Mouse (Mus musculus) adrenal gland, adult 2 months (tissue): ENCODE measurements around the gene Asb14. TPM values are rescaled to one million over a fixed set of nuclear protein-coding genes. Genes with fewer than 3 reads are reported as not detected.
"Not testable (repeated sequence)": the region's sequence is repeated elsewhere in the genome, so short reads cannot be mapped to it uniquely, and the experiment has no call there.

Source experiments
- DNase-seq: peaks from one replicate; pipeline ENCODE4 v3.0.0; 2021
- long read RNA-seq: library from polyadenylated mRNA; stranded (forward); transcript quantifications from one replicate; pipeline ENCODE4 v2.0.0, GENCODE M21; 2021
- polyA plus RNA-seq: library from polyadenylated mRNA; depleted of rRNA; stranded (reverse); fragments of >200 nt; gene quantifications from 2 replicates; pipeline ENCODE4 v1.2.3, GENCODE M21; 2012; rRNA removed
- total RNA-seq, 2 experiments: library from RNA; stranded (reverse); gene quantifications; 2 replicates each; pipeline ENCODE4 v1.2.3; 2021

Asb14 gene
- total RNA-seq: not detected
- not detected in 2 replicates for polyA plus RNA-seq
- long read RNA-seq: 0 reads

DNA sequence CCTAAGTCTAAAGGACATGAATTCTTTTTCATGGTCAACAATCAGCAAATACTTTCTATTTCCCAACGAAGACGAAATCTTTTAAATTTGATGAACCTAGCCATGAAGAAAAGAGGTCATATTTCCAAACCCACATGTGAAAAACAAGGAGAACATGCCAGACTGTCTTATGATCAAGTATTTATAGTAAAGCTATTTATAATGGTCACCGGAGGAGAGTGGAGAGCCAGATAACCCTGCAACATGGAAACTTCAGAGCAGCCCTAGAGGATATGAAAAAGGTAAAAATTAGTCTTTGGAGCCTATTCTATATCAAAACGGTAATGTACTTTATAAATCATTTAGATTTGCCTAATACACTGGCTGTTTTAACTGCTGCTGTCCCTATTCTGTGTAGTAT, at the start of gene Asb14:
TSS of gene Asb14 (plus strand) at position 166 of the 400 bp plus-strand sequence.
- DNase-seq: no peak

GRCm38 (mm10) chr14:26853053-26853452, 41.3 kb upstream of the Asb14 start:
- DNase-seq: no peak

DNA sequence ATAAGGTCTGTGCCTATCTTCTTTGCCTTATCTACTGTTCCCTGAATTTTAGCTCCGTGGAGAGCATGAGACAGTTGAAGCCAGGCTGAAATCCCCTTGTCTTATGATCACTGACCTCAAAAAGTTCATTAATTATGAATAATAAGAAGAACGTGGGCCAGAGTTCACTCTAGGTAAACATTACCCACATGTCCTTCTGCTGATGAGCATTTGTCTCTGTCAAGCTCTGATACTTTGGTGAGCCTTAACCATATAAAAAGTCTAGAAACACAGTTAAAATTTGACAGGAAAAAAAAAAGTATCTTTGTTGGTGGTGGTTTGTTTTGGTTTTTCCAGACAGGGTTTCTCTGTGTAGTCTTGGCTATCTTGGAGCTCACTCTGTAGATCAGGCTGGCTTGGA, 40.3 kb upstream of the Asb14 start:
- no peak for DNase-seq

DNA sequence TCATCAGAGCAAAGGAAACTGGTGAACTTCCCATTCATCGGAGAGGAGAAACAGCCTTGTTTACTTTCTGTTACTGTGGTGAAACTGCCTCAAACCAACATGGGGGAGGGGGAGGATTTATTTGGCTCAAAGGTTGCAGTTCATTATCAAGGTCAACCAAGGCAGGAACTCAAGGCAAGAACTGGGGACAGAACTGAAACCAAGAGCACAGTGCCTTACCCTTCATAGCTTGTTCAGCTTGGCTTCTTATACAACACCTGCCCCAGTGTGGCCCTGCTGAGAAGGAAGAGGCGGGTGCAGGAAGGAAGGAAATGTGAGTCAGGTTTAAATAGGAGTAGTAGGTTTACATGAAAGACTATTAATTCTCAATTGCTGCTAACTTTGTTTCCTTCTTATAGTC, 36.0 kb upstream of the Asb14 start:
- peak; percentile 43 for DNase-seq

DNA sequence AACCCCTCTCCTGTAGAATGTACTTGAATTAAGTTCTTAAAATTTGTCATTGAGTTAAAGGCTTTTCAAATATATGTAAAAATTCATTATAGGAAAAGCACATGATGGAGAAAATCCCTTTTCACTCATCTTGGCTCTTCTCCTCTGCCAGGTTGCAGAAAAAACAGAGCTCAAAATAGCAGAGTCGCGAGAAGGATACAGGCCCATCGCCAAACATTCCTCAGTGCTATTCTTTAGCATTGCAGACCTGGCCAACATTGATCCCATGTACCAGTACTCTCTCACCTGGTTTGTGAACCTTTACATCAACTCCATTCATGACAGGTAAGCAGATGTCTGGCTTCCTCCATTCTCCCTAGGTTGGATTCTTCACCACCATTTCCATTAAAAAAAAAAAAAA, 35.3 kb upstream of the Asb14 start:
- DNase-seq: no peak

GRCm38 (mm10) chr14:26867356-26867755, 27.0 kb upstream of the Asb14 start:
- no peak for DNase-seq

DNA sequence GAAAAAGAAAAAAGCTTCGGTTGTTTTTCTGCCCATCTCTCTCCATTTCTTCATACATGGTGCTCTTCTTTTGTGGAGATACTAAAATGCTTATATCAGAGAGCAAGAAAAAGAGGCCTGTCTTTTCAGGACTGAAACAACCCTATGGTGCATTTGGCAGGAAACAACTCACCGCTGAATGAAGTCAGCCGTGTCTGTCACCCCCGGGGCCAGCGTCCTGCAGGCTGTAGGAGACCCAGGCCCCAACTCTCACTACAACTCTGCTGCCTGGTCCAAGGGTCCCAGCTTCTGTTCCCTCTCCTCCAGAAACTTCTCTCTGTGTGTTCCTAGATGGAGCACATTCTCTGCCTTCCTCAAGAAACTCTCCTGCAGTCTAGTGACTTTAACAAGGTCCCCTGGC, 26.1 kb upstream of the Asb14 start:
- no peak for DNase-seq

- DNase-seq: no peak
Measured at GRCm38 (mm10) chr14:26878756-26879155, 15.6 kb upstream of the Asb14 start.

GRCm38 (mm10) chr14:26879976-26880375, 14.4 kb upstream of the Asb14 start:
- no peak for DNase-seq

- no peak for DNase-seq
Measured at GRCm38 (mm10) chr14:26881700-26882099, 12.7 kb upstream of the Asb14 start.

DNA sequence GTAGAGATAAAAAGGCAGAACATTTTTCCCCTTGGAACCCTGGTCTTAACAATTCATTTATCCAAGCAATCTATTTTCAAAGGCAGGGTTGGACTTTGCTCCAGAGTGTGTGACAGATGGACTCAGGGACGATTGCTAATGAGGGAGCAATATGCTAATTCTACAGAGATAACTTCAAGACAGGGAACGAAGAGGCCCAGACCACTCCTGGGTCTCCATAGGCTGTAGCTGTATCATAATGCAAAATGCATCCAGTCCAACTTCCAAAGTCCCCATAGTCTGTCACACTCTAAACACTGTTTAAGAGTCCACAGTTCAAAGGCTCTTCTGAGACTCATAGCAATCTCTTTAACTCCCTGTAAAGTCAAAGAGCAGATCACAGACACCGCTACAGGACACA, 7.1 kb upstream of the Asb14 start:
- no peak for DNase-seq

DNA sequence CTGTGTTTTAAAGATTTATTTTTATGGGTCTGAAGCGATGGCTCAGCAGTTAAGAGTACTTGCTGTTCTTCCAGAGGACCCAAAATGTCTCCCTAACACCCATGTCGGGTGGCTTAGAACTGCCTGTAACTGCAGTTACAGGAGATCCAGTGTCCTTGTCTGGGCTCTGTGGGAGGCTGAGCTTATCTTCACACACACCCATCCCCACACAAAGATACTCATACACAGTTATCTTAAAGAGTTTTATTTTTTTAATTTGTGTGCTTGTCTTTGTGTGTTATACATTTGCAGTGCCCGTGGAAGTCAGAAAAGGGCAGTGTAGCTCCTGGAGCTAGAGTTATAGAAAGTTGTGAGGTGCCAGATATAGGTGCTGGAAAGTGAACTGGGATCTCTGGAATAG, 3.6 kb upstream of the Asb14 start:
- DNase-seq: no peak

DNA sequence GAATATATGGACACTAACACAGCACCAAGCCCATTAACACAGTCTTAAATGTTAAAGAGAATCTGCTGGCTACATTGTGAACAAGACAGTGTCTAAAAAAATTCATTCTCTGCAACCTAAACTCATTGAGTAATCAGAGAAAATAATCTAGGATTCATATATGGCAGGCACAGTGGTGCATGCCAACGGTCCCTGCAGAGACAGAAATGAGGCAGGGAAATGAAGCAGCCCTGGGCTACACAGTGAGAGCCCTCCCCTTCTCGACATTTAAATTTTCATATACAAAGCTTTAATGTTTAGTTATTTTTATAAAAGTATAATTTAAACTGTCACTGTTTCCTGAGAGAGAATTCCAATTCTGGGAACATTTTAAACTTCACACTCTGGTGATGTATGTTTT, 5.1 kb downstream of the Asb14 start:
- DNase-seq: no peak

DNA sequence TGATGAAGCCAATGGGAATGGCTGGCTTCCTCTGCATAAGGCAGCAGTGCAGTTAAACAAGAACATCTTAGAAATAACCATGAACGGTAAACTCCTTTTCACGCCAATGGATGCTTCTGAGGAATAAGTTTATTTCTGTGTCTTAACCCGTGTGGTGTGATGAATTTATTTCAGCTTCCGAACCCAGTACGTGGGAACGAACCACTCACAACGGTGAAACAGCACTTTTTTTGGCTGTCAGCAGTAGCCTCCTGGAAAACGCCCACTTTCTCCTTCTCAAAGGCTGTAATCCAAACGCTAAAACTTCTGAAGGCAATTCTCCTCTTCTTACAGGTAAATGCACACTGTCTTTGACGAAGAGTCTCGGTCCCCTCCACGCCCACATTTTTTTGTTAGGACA, 6.5 kb downstream of the Asb14 start:
- no peak for DNase-seq

GRCm38 (mm10) chr14:26907401-26907800, 13.0 kb downstream of the Asb14 start:
- no peak for DNase-seq

GRCm38 (mm10) chr14:26910461-26910860, 16.1 kb downstream of the Asb14 start:
- DNase-seq: not testable (repeated sequence)

GRCm38 (mm10) chr14:26911201-26911600, 16.8 kb downstream of the Asb14 start:
- peak; percentile 10 for DNase-seq

DNA sequence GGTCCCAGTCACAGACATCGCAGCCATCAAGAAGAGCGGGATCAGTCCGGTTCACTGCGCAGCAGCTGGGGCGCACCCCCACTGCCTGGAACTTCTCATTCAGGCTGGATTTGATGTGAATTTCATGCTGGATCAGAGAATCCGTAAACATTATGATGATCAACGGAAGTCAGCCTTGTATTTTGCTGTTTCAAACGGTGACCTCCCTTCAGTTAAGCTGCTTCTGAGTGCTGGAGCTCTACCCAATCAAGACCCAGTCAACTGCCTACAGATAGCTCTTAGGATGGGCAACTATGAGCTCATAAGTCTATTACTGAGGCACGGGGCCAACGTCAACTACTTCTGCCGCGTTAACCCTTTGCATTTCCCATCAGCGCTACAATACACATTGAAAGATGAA, 17.5 kb downstream of the Asb14 start:
- DNase-seq: no peak

GRCm38 (mm10) chr14:26913681-26914268, 19.4 kb downstream of the Asb14 start:
- DNase-seq: no peak

- no peak for DNase-seq
Measured at GRCm38 (mm10) chr14:26919310-26919709, 25.0 kb downstream of the Asb14 start.

DNA sequence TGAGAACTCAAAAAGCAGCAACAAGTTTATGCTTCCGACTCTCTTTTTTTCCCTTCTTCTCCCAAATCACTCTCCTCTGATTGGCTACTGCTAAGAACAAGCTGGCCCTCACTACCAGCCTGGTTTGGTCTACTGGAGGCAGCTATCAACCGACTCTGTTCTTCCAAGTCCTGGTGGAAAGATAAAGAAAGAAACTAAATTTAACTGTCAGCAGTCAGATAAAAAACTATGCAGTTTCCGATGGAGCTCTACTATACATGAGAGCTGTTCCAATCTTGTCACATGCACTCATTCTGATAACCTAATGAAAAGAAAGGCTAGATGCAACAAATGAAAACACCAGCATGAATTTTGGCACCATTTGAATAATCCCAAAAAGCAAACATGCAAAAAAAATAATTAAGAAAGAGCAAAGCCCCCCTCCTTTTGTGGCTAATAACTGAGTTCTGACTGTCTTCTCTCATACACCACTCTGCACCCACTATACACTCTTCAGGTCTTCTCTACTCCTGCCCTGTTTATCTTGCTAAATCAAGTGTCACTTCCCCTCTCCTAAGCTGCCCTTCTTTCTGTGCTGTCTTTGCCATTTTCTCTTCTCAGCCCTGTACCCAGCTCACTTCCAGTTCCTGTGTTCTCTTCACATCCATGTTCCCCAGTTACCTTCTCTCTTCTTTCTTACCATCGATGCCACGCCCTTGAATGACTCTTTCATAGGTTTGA, 29.5 kb downstream of the Asb14 start:
- no peak for DNase-seq

- DNase-seq: no peak
Measured at GRCm38 (mm10) chr14:26934891-26935290, 40.5 kb downstream of the Asb14 start.

- no peak for DNase-seq
Measured at GRCm38 (mm10) chr14:26935558-26935957, 41.2 kb downstream of the Asb14 start.

GRCm38 (mm10) chr14:26956139-26956538, 61.8 kb downstream of the Asb14 start:
- DNase-seq: not testable (repeated sequence)
